Mouse (Mus musculus) heart, embryonic 15.5 days (tissue): ENCODE measurements around the gene Il17ra. TPM values are rescaled to one million over a fixed set of nuclear protein-coding genes. Genes with fewer than 3 reads are reported as not detected.

Experiments used
- ATAC-seq: fragments of 200-750 bp; cut with Nextera tagmentation; replicated peaks from 2 replicates; pipeline ENCODE4 v1.8.0; 2017; ENCODE audit warnings: low read depth, moderate TSS enrichment; ENCODE audit not compliant: insufficient number of reproducible peaks, insufficient read depth, low FRiP score
- H3K27ac ChIP-seq: fragments of 300-500 bp; sonication (generic); 2 replicates; pipeline ENCODE4 v1.5.1; 2015; ENCODE audit warnings: mild to moderate bottlenecking, inconsistent platforms
- H3K27me3 ChIP-seq: fragments of 300-500 bp; sonication (generic); 2 replicates; pipeline ENCODE4 v1.6.1; 2015; ENCODE audit warnings: inconsistent platforms
- H3K36me3 ChIP-seq: fragments of 300-500 bp; sonication (generic); 2 replicates; pipeline ENCODE4 v1.6.1; 2015; ENCODE audit warnings: mild to moderate bottlenecking, inconsistent platforms
- H3K4me1 ChIP-seq: fragments of 300-500 bp; sonication (generic); replicated peaks from 2 replicates; pipeline ENCODE4 v1.6.1; 2015; ENCODE audit warnings: inconsistent platforms
- H3K4me2 ChIP-seq: fragments of 300-500 bp; sonication (generic); 2 replicates; pipeline ENCODE4 v1.6.1; 2015; ENCODE audit warnings: inconsistent platforms, mild to moderate bottlenecking, moderate library complexity
- H3K4me3 ChIP-seq: fragments of 300-500 bp; sonication (generic); 2 replicates; pipeline ENCODE4 v1.5.1; 2015; ENCODE audit warnings: mild to moderate bottlenecking, inconsistent platforms
- H3K9ac ChIP-seq: fragments of 300-500 bp; sonication (generic); 2 replicates; pipeline ENCODE4 v1.6.1; 2015; ENCODE audit warnings: mild to moderate bottlenecking, inconsistent platforms
- H3K9me3 ChIP-seq: fragments of 300-500 bp; sonication (generic); replicated peaks from 2 replicates; pipeline ENCODE4 v1.6.1; 2016; ENCODE audit warnings: inconsistent platforms
- WGBS: fragments of 180-500 bp; shearing (Covaris S2); methylation state at CpG from one replicate; pipeline ENCODE4 v1.1.7; 2015; ENCODE audit warnings: mixed read lengths; 5-methylcytosine and 5-hydroxymethylcytosine counted together
- polyA plus RNA-seq: library from polyadenylated mRNA; unstranded; fragments of >200 nt; fragmentation: Nextera tagmentation; extraction: Ambion mirVana; gene quantifications from 2 replicates; pipeline ENCODE4 v1.2.1, GENCODE M21; 2015

The Il17ra gene
- 3.4 and 8.1 TPM in 2 replicates for polyA plus RNA-seq

DNA sequence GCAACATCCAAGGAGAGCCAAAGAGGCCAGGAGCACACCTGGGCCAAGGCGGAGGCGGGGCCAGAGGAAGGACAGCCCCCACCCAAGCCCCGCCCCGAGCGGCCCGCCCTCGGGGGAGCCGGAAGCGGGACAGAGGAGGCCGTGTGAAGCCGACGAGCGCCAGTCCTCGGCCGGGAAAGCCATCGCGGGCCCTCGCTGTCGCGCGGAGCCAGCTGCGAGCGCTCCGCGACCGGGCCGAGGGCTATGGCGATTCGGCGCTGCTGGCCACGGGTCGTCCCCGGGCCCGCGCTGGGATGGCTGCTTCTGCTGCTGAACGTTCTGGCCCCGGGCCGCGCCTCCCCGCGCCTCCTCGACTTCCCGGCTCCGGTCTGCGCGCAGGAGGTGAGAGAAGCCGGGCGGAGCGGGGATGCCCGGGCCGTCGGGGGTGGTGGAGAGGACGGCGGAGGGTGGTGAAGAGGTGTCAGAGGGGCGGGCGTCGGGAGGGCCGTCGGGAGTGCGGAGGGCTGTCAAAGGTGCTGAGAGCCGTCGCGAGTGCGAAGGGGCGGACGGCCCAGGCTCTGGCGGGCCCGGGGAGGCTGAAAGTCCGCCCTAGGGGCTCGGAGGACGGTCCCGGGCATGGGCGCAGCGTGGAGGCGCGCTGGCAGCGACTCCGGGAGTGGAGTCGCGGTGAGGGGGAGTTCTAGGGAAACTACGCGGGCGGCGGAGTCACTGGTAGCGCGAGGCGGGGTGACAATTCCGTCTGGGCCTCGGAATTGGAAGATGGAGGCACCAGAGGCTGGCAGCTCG, at the start of gene Il17ra:
Gene Il17ra, plus strand, starts transcription at position 162 of the 786 bp plus-strand sequence.
- no peaks in the 10 kb centered on the region for H3K36me3 ChIP-seq
- peaks cover 42% of the 10 kb centered on the region for H3K27me3 ChIP-seq
- peaks cover 21% of the 10 kb centered on the region for H3K4me1 ChIP-seq
- peak; percentile 70 for ATAC-seq
- H3K27ac ChIP-seq, result no peak within 1 kb of the TSS
- peak within 1 kb of the TSS; percentile 90 for H3K4me2 ChIP-seq
- H3K9ac ChIP-seq, result peak within 1 kb of the TSS; percentile 64
- peak within 1 kb of the TSS; percentile 72 for H3K4me3 ChIP-seq
- under 1% methylated on average over 84 of the region's 90 CpGs for WGBS
- no peaks in the 10 kb centered on the region for H3K9me3 ChIP-seq

DNA sequence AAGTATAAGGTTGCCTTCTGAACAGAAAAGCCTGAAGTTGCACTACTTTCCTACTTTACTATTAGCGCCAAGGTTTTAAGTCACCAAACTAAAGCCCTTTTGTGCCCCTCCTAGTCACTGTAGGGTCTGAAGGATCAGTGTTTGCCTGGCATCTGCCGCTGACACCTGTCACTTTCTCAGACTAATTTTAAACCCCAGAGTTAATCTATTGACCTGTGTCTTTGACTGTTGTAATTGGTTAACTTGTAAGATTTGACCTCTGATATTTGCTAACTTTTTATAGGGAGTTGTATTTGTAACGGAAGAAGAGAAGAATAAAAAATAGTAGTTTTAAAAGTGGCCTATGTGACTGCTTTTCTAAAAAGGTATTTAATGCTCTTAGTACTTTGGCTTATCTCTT, 24.9 kb upstream of the Il17ra start:
- Histone ChIP-seq H3K27me3 (no peaks in the 10 kb centered on the region), H3K9me3 (no peaks in the 10 kb centered on the region), H3K36me3 (peaks cover 38% of the 10 kb centered on the region), H3K4me2 (no peak overlapping the region), H3K9ac (no peak overlapping the region), H3K27ac (no peak overlapping the region), H3K4me3 (no peak overlapping the region), H3K4me1 (peaks cover 8% of the 10 kb centered on the region; the same call in 1 of the 2 replicates)
- ATAC-seq, result no peak
- WGBS, result 93% methylated on average over 3 of the region's 3 CpGs

DNA sequence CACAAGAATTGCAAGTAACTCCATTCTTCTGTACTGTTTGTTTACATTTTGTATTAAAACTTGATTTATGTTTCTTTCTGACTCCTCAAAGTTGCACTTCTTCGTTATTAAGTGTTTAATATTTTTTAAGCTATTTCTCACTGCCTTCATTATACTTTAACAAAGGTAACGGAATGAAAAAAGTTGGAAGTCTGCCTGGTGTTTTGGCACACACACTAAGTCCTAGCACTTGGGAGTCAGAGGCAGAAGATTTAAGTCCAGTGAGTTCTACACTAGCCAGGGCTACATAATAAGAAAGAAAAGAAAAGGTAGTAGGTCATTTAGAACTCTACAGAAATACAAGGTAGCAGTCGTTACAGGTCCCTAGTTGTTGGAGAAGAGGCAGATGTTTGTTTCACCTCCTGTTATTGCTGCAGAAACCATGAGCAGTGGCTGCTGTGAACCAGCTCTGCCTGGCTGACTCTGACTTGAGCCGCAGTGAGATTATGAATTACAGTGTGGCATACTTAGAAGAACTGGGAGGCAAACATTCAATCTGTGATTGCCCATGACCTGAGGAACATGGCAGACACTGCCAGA, 20.8 kb upstream of the Il17ra start:
- 76% methylated on average over 4 of the region's 4 CpGs for WGBS
- H3K4me2 ChIP-seq, result no peak overlapping the region
- H3K27me3 ChIP-seq, result no peaks in the 10 kb centered on the region
- H3K27ac ChIP-seq, result no peak overlapping the region
- ATAC-seq, result no peak
- no peak overlapping the region for H3K9ac ChIP-seq
- no peaks in the 10 kb centered on the region for H3K9me3 ChIP-seq
- no peak overlapping the region for H3K4me3 ChIP-seq
- peaks cover 15% of the 10 kb centered on the region for H3K4me1 ChIP-seq
- peaks cover 19% of the 10 kb centered on the region for H3K36me3 ChIP-seq

DNA sequence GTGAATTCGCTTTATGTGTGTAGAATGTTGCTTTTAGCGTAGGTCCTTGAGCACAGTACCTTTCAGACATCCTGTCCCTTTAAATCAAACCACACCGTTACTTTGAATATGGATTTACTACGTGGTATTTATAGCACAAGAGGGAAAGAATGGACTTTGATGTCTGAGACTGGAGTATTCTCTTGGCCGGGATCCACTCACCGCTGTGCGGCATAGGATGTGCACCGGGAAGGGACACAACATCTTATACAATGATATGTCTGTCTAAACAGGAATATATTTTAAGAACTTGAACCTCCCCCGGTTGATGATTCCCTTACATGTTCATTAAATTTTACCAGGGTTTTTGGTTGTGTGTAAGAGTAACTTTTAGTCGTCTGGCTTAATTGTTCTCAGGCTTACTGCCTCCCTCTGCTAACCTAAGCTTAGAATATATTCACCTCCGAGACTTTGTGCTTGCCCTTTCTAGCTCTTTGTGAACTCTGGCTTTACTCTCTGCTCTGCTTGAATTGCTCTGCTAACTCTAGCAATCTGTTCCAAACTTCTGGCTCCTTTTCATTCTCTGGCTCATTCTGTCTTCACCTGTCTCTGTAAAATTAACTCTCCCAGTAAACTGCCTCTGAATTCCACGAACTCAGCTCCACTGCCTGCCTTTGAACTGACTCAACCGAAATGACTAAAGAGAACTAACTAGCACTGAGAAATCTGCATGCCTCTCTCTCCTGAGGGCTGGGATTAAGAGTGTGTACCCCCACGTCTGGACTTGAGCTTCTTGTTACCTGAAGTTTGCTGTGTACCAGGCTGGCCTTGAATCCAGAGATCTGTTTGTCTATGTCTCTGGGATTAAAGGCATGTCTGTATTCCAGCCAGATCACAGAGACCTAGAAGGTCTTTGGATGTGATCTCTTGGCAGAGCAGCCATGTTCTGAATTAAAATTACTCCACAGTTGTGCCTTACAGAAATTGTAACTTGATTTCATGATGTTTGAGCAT, 19.4 kb upstream of the Il17ra start:
- Histone ChIP-seq H3K27ac (peak overlapping the region; percentile 62), H3K9ac (no peak overlapping the region), H3K9me3 (no peaks in the 10 kb centered on the region), H3K4me1 (peaks cover 15% of the 10 kb centered on the region), H3K36me3 (peaks cover 15% of the 10 kb centered on the region), H3K27me3 (no peaks in the 10 kb centered on the region), H3K4me3 (no peak overlapping the region), H3K4me2 (peak overlapping the region; percentile 25)
- WGBS, result 44% methylated on average over 14 of the region's 14 CpGs
- 0 out of 2 replicates have a peak, but pooled peaks have one; percentile 50 for ATAC-seq

DNA sequence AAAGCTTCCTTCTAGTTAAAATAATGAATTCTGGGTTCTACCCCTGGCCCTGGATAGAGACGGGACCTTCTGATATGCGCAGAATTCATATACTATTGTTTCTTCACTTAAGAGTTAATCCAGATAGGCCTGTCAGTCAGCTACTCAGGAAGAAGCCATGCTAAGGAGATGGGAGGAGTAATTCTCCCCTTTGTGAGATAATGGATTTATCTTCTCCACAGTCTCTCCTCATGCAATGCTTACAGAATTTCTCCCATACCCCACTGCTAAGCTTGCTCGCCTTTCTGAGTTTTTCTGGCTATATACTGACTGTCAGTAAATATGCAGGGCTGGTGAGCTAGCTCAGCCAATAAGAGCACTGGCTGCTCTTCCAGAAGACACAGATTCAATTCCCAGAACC, 12.8 kb upstream of the Il17ra start:
- Histone ChIP-seq H3K4me3 (no peak overlapping the region), H3K27me3 (no peaks in the 10 kb centered on the region; the same call in 1 of the 2 replicates), H3K27ac (no peak overlapping the region), H3K4me1 (no peaks in the 10 kb centered on the region), H3K36me3 (no peaks in the 10 kb centered on the region), H3K9ac (no peak overlapping the region), H3K4me2 (no peak overlapping the region), H3K9me3 (no peaks in the 10 kb centered on the region)
- WGBS, result 75% methylated on average over 3 of the region's 3 CpGs
- no peak for ATAC-seq

DNA sequence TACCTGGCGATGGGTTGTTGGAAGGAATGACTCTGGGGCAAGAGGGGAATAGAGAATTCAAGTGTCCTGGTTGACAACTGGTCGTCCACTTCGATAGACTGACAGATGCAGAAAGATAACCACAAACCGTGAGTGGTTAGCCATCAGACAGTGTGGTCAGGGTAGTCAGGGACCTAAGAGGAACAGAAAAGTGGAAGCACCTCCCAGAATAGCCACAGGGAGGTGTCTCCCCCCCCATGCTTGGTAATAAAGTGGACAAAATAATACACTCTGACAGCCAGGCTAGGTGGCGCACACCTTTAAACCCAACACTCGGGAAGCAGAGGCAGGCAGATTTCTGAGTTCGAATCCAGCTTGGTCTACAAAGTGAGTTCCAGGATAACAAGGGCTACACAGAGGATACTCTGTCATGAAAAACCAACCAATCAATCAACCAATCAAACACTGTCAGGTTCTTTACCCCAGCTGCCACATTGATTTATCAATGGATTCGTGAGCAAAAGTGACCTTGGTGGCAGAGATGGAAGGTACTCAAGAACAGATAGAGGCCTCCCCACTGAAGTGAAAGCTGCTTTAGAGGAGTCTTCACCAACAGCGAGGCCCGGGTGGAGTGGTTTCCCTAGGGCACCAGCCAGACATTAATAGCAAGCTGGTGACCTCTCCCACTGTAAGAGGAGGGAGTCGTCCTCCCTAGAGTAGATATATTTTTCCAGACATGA, 10.5 kb upstream of the Il17ra start:
- Histone ChIP-seq H3K4me1 (no peaks in the 10 kb centered on the region), H3K9ac (no peak overlapping the region), H3K4me2 (no peak overlapping the region), H3K9me3 (no peaks in the 10 kb centered on the region), H3K4me3 (no peak overlapping the region), H3K27ac (no peak overlapping the region), H3K27me3 (no peaks in the 10 kb centered on the region; the same call in 1 of the 2 replicates), H3K36me3 (no peaks in the 10 kb centered on the region)
- ATAC-seq, result no peak
- 75% methylated on average over 11 of the region's 11 CpGs for WGBS

DNA sequence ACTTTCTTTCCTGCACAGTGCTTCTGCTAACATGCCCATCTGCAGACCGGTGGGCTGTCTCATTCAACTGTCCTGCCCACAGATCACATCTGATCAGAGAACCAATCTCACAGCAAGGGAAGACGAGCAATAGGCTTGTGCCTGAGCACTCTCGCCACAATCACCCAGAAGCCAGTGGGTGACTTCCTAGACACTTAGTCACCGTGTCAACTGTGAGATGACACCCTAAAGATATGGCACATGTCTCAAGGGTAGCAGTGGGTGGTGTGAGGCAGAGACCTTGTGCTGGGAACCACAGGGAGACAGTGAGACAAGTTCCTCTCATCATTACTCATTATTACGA, 10.0 kb upstream of the Il17ra start:
- Histone ChIP-seq H3K4me3 (no peak overlapping the region), H3K4me1 (no peaks in the 10 kb centered on the region), H3K27me3 (no peaks in the 10 kb centered on the region; the same call in 1 of the 2 replicates), H3K9ac (no peak overlapping the region), H3K27ac (no peak overlapping the region), H3K9me3 (no peaks in the 10 kb centered on the region), H3K4me2 (no peak overlapping the region), H3K36me3 (no peaks in the 10 kb centered on the region)
- WGBS, result 69% methylated on average over 5 of the region's 5 CpGs
- no peak for ATAC-seq

DNA sequence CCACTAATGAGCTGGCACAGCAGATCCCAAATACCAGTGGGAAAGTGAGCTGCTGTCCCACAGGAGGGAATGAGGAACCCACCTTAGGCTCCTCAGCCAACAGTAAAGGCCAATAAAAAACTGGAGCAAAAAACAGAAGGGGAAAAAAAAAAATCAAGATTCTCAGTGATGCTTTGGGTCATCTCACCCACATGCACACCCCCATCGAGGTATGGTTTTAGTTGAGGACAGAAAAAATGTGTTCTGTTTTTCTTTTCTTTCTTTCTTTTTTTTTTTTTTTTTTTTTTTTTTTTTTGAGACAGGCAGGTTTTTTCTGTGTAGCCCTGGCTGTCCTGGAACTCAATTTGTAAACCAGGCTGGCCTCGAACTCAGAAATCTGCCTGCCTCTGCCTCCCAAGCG, 9.5 kb upstream of the Il17ra start:
- H3K9me3 ChIP-seq, result no peaks in the 10 kb centered on the region
- no peaks in the 10 kb centered on the region for H3K4me1 ChIP-seq
- no peak overlapping the region for H3K4me2 ChIP-seq
- H3K9ac ChIP-seq, result no peak overlapping the region
- H3K27ac ChIP-seq, result no peak overlapping the region
- H3K36me3 ChIP-seq, result no peaks in the 10 kb centered on the region
- no peak overlapping the region for H3K4me3 ChIP-seq
- ATAC-seq, result no peak
- H3K27me3 ChIP-seq, result no peaks in the 10 kb centered on the region; the same call in 1 of the 2 replicates
- WGBS, result 91% methylated on average over 3 of the region's 3 CpGs

DNA sequence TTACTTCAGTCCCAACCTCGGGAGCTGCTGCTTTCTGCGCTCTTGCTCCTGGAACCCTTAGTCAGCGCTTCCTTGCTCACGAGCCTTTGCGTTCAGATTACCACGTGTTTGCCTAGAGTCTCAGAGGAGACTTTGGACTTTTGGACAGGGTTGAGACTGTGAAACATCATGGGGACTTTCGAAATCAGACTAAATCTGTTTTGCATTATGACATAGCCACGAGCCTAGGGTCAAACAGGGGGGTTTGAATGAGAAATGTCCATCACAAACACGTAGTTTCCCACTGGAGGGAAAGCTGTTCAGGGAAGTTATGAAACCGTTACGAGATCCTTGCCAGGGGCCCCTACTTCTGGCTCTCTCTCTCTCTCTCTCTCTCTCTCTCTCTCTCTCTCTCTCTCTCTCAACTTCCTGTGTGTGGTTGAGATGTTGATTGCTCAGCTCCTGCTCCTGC, 8.4 kb upstream of the Il17ra start:
- ATAC-seq, result no peak
- Histone ChIP-seq H3K4me3 (no peak overlapping the region), H3K4me1 (no peaks in the 10 kb centered on the region), H3K27me3 (no peaks in the 10 kb centered on the region; the same call in 1 of the 2 replicates), H3K27ac (no peak overlapping the region), H3K4me2 (no peak overlapping the region), H3K9me3 (no peaks in the 10 kb centered on the region), H3K9ac (no peak overlapping the region), H3K36me3 (no peaks in the 10 kb centered on the region)
- WGBS, result 48% methylated on average over 11 of the region's 11 CpGs

DNA sequence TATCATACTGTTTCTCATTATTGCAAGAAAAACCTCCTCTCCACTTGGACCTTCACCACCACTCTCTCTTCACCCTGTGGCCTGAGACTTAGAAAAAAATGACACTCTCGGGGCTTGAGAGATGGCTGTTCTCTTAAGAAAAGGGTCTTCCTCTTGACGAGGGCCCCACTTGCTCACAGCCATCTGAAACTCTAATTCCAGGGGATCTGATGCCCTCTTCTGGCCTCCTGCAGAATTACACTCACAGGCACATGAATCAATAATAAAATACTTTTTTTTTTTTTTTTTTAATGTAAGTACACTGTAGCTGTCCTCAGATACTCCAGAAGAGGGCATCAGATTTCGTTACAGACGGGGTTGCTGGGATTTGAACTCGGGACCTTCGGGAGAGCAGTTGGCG, 6.0 kb upstream of the Il17ra start:
- ATAC-seq, result no peak
- Histone ChIP-seq H3K27ac (no peak overlapping the region), H3K27me3 (peaks cover 11% of the 10 kb centered on the region), H3K4me2 (no peak overlapping the region), H3K4me3 (no peak overlapping the region), H3K9me3 (no peaks in the 10 kb centered on the region), H3K9ac (no peak overlapping the region), H3K4me1 (no peaks in the 10 kb centered on the region), H3K36me3 (no peaks in the 10 kb centered on the region)
- 62% methylated on average over 7 of the region's 7 CpGs for WGBS
